Mouse (Mus musculus) lung, adult 2 months (tissue): Measurements from ENCODE around the gene Ecel1.
A peak's percentile ranks its signal among the peaks of the same experiment; 100 is the strongest.

Source experiments
- CTCF ChIP-seq: fragments of 200-500 bp; IDR thresholded peaks from 2 replicates; pipeline ENCODE4 v1.5.1; 2011; ENCODE audit warnings: mild to moderate bottlenecking, low read length, control low read depth; ENCODE audit not compliant: insufficient read depth
- POLR2A ChIP-seq: fragments of 200-500 bp; IDR thresholded peaks from 2 replicates; pipeline ENCODE4 v1.6.1; 2011; ENCODE audit warnings: low read depth, mild to moderate bottlenecking, control low read depth, low read length, borderline replicate concordance; ENCODE audit errors: extremely low read depth

- TF ChIP-seq CTCF: peak; percentile 72
- no peak for TF ChIP-seq POLR2A
Measured at GRCm38 (mm10) chr1:87187037-87187355, 30.7 kb upstream of the Ecel1 start.
